Mouse (Mus musculus): ENCODE measurements around the gene Tfip11. TPM values are rescaled to one million over a fixed set of nuclear protein-coding genes. Genes with fewer than 3 reads are reported as not detected.

Gene Tfip11
- polyA plus RNA-seq, 2 experiments, result 23.1 to 33.4 TPM

- no peak overlapping the region for H3K9ac ChIP-seq (ENCODE audit: low read depth, low read length, severe bottlenecking)
- H3K9me3 ChIP-seq (ENCODE audit: control insufficient read depth, low read length), result no peaks in the 10 kb centered on the region
- no peak overlapping the region for H3K27ac ChIP-seq (replicated peaks; ENCODE audit: low read depth, low read length)
- no peak overlapping the region for H3K4me2 ChIP-seq (replicated peaks; ENCODE audit: low read depth, low read length, severe bottlenecking)
- TF ChIP-seq POLR2A (IDR thresholded peaks at IDR 0.05; ENCODE audit: borderline replicate concordance, extremely low read depth, insufficient read depth, insufficient read length), result no peak
- WGBS, result 94% methylated on average over 6 of the region's 6 CpGs
- H3K36me3 ChIP-seq (ENCODE audit: control insufficient read depth, insufficient read depth, low read length), result peaks cover 72% of the 10 kb centered on the region
- DNase-seq (ENCODE audit: low spot score) (no peak), ATAC-seq (ENCODE audit: low FRiP score, low read depth) (no peak)
- no peaks in the 10 kb centered on the region for H3K4me1 ChIP-seq (ENCODE audit: control insufficient read depth, insufficient read depth, low read length)
- H3K4me3 ChIP-seq (replicated peaks; ENCODE audit: low read length), result no peak overlapping the region
- H3K27me3 ChIP-seq (ENCODE audit: control insufficient read depth, insufficient read depth, low read length), result no peaks in the 10 kb centered on the region
Measured at GRCm38 (mm10) chr5:112366879-112367278, 40.7 kb downstream of the Tfip11 start.

- no peak for DNase-seq (ENCODE audit: low spot score)
- H3K36me3 ChIP-seq (ENCODE audit: control insufficient read depth, insufficient read depth, low read length), result peaks cover 73% of the 10 kb centered on the region
Measured at GRCm38 (mm10) chr5:112367338-112367737, 41.2 kb downstream of the Tfip11 start.

DNA sequence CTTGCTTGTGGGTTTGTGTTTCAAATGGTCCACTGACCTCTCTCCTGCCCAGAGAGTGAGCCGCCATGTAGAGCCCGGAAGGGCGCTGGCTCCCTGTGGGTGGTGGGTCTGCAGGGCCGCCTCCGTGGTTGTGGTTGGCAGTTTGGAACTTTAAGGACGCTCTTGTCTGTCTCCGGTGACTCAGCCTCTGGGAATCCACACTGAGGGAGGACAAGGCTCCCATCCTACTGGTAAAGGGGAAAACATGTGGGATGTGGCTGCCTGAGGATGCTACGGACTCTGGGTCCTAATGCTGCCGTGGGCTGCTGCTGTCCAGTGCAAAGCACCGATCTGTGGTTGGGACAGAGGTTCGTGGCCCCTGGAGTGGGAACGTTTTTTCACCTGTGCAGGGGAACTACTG is 41.8 kb downstream of the Tfip11 start:
- ATAC-seq (ENCODE audit: low FRiP score, low read depth), result no peak
- H3K9me3 ChIP-seq (ENCODE audit: control insufficient read depth, low read length), result no peaks in the 10 kb centered on the region
- no peak overlapping the region for H3K9ac ChIP-seq (ENCODE audit: low read depth, low read length, severe bottlenecking)
- no peak overlapping the region for H3K4me2 ChIP-seq (replicated peaks; ENCODE audit: low read depth, low read length, severe bottlenecking)
- H3K4me1 ChIP-seq (ENCODE audit: control insufficient read depth, insufficient read depth, low read length), result no peaks in the 10 kb centered on the region
- H3K36me3 ChIP-seq (ENCODE audit: control insufficient read depth, insufficient read depth, low read length), result peaks cover 72% of the 10 kb centered on the region
- 90% methylated on average over 12 of the region's 12 CpGs for WGBS
- no peak overlapping the region for H3K4me3 ChIP-seq (replicated peaks; ENCODE audit: low read length)
- no peaks in the 10 kb centered on the region for H3K27me3 ChIP-seq (ENCODE audit: control insufficient read depth, insufficient read depth, low read length)
- TF ChIP-seq POLR2A (IDR thresholded peaks at IDR 0.05; ENCODE audit: borderline replicate concordance, extremely low read depth, insufficient read depth, insufficient read length), result no peak
- H3K27ac ChIP-seq (replicated peaks; ENCODE audit: low read depth, low read length), result no peak overlapping the region
- no peak for DNase-seq (ENCODE audit: low spot score)

More at GRCm38 (mm10) chr5:112367338-112367737, 41.2 kb downstream of the Tfip11 start:
- ATAC-seq (ENCODE audit: low FRiP score, low read depth), result no peak
- 95% methylated on average over 4 of the region's 4 CpGs for WGBS
- Histone ChIP-seq H3K4me1 (ENCODE audit: control insufficient read depth, insufficient read depth, low read length) (no peaks in the 10 kb centered on the region), H3K27me3 (ENCODE audit: control insufficient read depth, insufficient read depth, low read length) (no peaks in the 10 kb centered on the region), H3K9ac (ENCODE audit: low read depth, low read length, severe bottlenecking) (no peak overlapping the region), H3K4me3 (replicated peaks; ENCODE audit: low read length) (no peak overlapping the region), H3K27ac (replicated peaks; ENCODE audit: low read depth, low read length) (no peak overlapping the region), H3K9me3 (ENCODE audit: control insufficient read depth, low read length) (no peaks in the 10 kb centered on the region), H3K4me2 (replicated peaks; ENCODE audit: low read depth, low read length, severe bottlenecking) (no peak overlapping the region)
- TF ChIP-seq POLR2A (IDR thresholded peaks at IDR 0.05; ENCODE audit: borderline replicate concordance, extremely low read depth, insufficient read depth, insufficient read length), result no peak

- 84% methylated on average over 10 of the region's 10 CpGs for WGBS
- no peak overlapping the region for H3K4me3 ChIP-seq (replicated peaks; ENCODE audit: low read length)
- no peak overlapping the region for H3K4me2 ChIP-seq (replicated peaks; ENCODE audit: low read depth, low read length, severe bottlenecking)
- ATAC-seq (ENCODE audit: low FRiP score, low read depth) (no peak), DNase-seq (ENCODE audit: low spot score) (no peak)
- H3K27ac ChIP-seq (replicated peaks; ENCODE audit: low read depth, low read length), result no peak overlapping the region
- no peak overlapping the region for H3K9ac ChIP-seq (ENCODE audit: low read depth, low read length, severe bottlenecking)
- H3K9me3 ChIP-seq (ENCODE audit: control insufficient read depth, low read length), result no peaks in the 10 kb centered on the region
- peaks cover 70% of the 10 kb centered on the region for H3K36me3 ChIP-seq (ENCODE audit: control insufficient read depth, insufficient read depth, low read length)
- no peaks in the 10 kb centered on the region for H3K27me3 ChIP-seq (ENCODE audit: control insufficient read depth, insufficient read depth, low read length)
- no peaks in the 10 kb centered on the region for H3K4me1 ChIP-seq (ENCODE audit: control insufficient read depth, insufficient read depth, low read length)
- no peak for TF ChIP-seq POLR2A (IDR thresholded peaks at IDR 0.05; ENCODE audit: borderline replicate concordance, extremely low read depth, insufficient read depth, insufficient read length)
Measured at GRCm38 (mm10) chr5:112368666-112369065, 42.5 kb downstream of the Tfip11 start.

DNA sequence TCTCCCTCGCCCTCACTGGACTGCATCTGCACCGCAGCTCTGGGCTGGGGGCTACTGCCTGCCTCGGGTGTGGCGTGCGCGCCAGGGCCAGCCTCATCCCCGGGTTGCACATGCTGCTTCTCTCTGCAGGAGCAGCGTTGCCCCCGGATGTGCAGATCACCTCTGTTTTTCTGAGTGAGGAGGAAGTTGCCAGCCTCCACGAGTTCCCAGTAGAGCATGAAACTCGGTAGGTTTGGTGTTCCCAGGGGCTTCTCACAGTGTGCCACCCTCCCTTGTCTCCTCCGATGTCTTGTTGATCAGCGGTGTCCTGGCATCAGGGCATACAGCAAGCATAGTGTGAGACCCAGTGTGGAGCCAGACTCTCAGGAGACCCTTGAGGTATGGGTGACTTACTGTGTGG is 43.2 kb downstream of the Tfip11 start:
- H3K4me1 ChIP-seq (ENCODE audit: control insufficient read depth, insufficient read depth, low read length), result no peaks in the 10 kb centered on the region

More for the DNA sequence above, 43.2 kb downstream of the Tfip11 start:
- no peak overlapping the region for H3K9ac ChIP-seq (ENCODE audit: low read depth, low read length, severe bottlenecking)
- no peak for ATAC-seq (ENCODE audit: low FRiP score, low read depth)
- H3K36me3 ChIP-seq (ENCODE audit: control insufficient read depth, insufficient read depth, low read length), result peaks cover 67% of the 10 kb centered on the region
- H3K4me2 ChIP-seq (replicated peaks; ENCODE audit: low read depth, low read length, severe bottlenecking), result no peak overlapping the region
- TF ChIP-seq POLR2A (IDR thresholded peaks at IDR 0.05; ENCODE audit: borderline replicate concordance, extremely low read depth, insufficient read depth, insufficient read length), result no peak
- no peaks in the 10 kb centered on the region for H3K9me3 ChIP-seq (ENCODE audit: control insufficient read depth, low read length)
- no peaks in the 10 kb centered on the region for H3K27me3 ChIP-seq (ENCODE audit: control insufficient read depth, insufficient read depth, low read length)
- DNase-seq (ENCODE audit: low spot score), result no peak
- H3K4me3 ChIP-seq (replicated peaks; ENCODE audit: low read length), result no peak overlapping the region
- 89% methylated on average over 13 of the region's 13 CpGs for WGBS
- H3K27ac ChIP-seq (replicated peaks; ENCODE audit: low read depth, low read length), result no peak overlapping the region
